Mouse (Mus musculus): Measurements from ENCODE around the gene Hist1h1t.
"Not testable (repeated sequence)": the region's sequence is repeated elsewhere in the genome, so short reads cannot be mapped to it uniquely, and the experiment has no call there.

Gene Hist1h1t

GRCm38 (mm10) chr13:23695514-23695913 is at the start of gene Hist1h1t:
Gene Hist1h1t, plus strand, starts transcription at chr13:23695814.
- DNase-seq (ENCODE audit: low spot score), result no peak

GRCm38 (mm10) chr13:23659636-23660366 is 35.8 kb upstream of the Hist1h1t start:
- no peak for DNase-seq (ENCODE audit: low spot score)

GRCm38 (mm10) chr13:23662536-23662935 is 33.1 kb upstream of the Hist1h1t start:
- no peak for DNase-seq (ENCODE audit: low spot score)

GRCm38 (mm10) chr13:23681990-23682582 is 13.5 kb upstream of the Hist1h1t start:
- DNase-seq (ENCODE audit: low spot score), result no peak

- no peak for DNase-seq (ENCODE audit: low spot score)
These were observed 13.0 kb upstream of the Hist1h1t start for GRCm38 (mm10) chr13:23682623-23682946.

GRCm38 (mm10) chr13:23682947-23683754 is 12.5 kb upstream of the Hist1h1t start:
- not testable (repeated sequence) for DNase-seq (ENCODE audit: low spot score)

- DNase-seq (ENCODE audit: low spot score), result peak; percentile 89
These were observed 11.8 kb upstream of the Hist1h1t start, which contains the start of the genes Hist1h2ac and Hist1h2bc for GRCm38 (mm10) chr13:23683755-23684281. Gene Hist1h2ac, minus strand, starts transcription at chr13:23683948. Gene Hist1h2bc, plus strand, starts transcription at chr13:23684199.

GRCm38 (mm10) chr13:23684295-23684945 is 11.2 kb upstream of the Hist1h1t start:
- not testable (repeated sequence) for DNase-seq (ENCODE audit: low spot score)

- DNase-seq (ENCODE audit: low spot score), result no peak
These were observed 10.3 kb upstream of the Hist1h1t start for GRCm38 (mm10) chr13:23685121-23685861.

- DNase-seq (ENCODE audit: low spot score), result no peak
These were observed 9.6 kb upstream of the Hist1h1t start for GRCm38 (mm10) chr13:23685966-23686365.

GRCm38 (mm10) chr13:23687181-23687580 is 8.4 kb upstream of the Hist1h1t start:
- DNase-seq (ENCODE audit: low spot score), result no peak

- DNase-seq (ENCODE audit: low spot score), result no peak
These were observed 7.7 kb upstream of the Hist1h1t start for GRCm38 (mm10) chr13:23687907-23688306.

GRCm38 (mm10) chr13:23688956-23689355 is 6.7 kb upstream of the Hist1h1t start:
- DNase-seq (ENCODE audit: low spot score), result no peak

- no peak for DNase-seq (ENCODE audit: low spot score)
These were observed 6.2 kb upstream of the Hist1h1t start for GRCm38 (mm10) chr13:23689459-23689858.

- DNase-seq (ENCODE audit: low spot score), result no peak
These were observed 1.7 kb upstream of the Hist1h1t start for GRCm38 (mm10) chr13:23693856-23694440.

- no peak for DNase-seq (ENCODE audit: low spot score)
These were observed 658 bp upstream of the Hist1h1t start for GRCm38 (mm10) chr13:23694956-23695355.

GRCm38 (mm10) chr13:23696061-23696474 is 454 bp downstream of the Hist1h1t start:
- no peak for DNase-seq (ENCODE audit: low spot score)

- DNase-seq (ENCODE audit: low spot score), result no peak
These were observed 2.1 kb downstream of the Hist1h1t start for GRCm38 (mm10) chr13:23697491-23698299.

GRCm38 (mm10) chr13:23698300-23698693 is 2.7 kb downstream of the Hist1h1t start, which contains the start of gene Hist1h4c:
Gene Hist1h4c, minus strand, starts transcription at chr13:23698454.
- peak; percentile 99 for DNase-seq (ENCODE audit: low spot score)

- peak; percentile 4 for DNase-seq (ENCODE audit: low spot score)
These were observed 3.4 kb downstream of the Hist1h1t start for GRCm38 (mm10) chr13:23698996-23699395.

All from layer of hippocampus, adult 11-12 months (tissue).